Mouse (Mus musculus) brown adipose tissue, adult 24 weeks (tissue): ENCODE measurements around the gene Palld. TPM values are rescaled to one million over a fixed set of nuclear protein-coding genes. Genes with fewer than 3 reads are reported as not detected.

ENCODE experiments used
- H3K27ac ChIP-seq: fragments of 200-500 bp; replicated peaks from 2 replicates; pipeline ENCODE4 v1.5.1; 2012; ENCODE audit warnings: low read depth, mild to moderate bottlenecking, low read length
- H3K4me1 ChIP-seq: fragments of 200-500 bp; 2 replicates; pipeline ENCODE4 v1.6.1; 2012; ENCODE audit warnings: low read length, mixed read lengths; ENCODE audit not compliant: control insufficient read depth, insufficient read depth, insufficient read length
- H3K4me3 ChIP-seq: fragments of 200-500 bp; 2 replicates; pipeline ENCODE4 v1.5.1; 2012; ENCODE audit warnings: low read depth, mild to moderate bottlenecking, low read length, moderate library complexity; ENCODE audit not compliant: insufficient read depth
- polyA plus RNA-seq: library from polyadenylated mRNA; stranded (reverse); fragments of >200 nt; gene quantifications from 2 replicates; pipeline ENCODE4 v1.2.4, GENCODE M21; 2012; ENCODE audit not compliant: missing spikeins, insufficient read depth, insufficient read length

Gene Palld
- polyA plus RNA-seq, 1 experiment = 14.7 TPM

GRCm38 (mm10) chr8:61677227-61677626 lies 225.3 kb downstream of the Palld start:
- Histone ChIP-seq H3K4me1 (peaks cover 6% of the 10 kb centered on the region; the same call in 1 of the 2 replicates), H3K27ac (no peak overlapping the region), H3K4me3 (no peak overlapping the region)

DNA sequence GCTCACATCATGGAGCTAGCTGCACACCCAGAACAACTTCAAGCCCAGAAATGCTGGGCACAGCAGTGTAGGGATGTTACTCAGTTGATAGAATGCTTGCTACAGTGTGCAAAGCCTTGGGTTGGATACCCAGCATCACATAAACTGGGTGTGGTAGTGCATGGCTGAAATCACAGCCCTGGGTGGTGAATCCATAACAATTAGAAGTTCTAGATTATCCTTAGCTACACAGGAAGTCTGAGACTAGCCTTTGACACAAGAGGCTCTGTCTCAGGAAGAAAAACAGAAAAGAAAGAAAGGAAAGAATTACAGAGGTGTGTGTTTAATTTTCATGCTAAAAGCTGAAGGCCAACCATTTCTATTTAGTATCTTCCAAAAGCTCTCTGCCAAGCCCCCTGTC lies 231.3 kb downstream of the Palld start:
- Histone ChIP-seq H3K4me1 (peaks cover 6% of the 10 kb centered on the region; the same call in 1 of the 2 replicates), H3K27ac (no peak overlapping the region), H3K4me3 (no peak overlapping the region)

- no peak overlapping the region for H3K27ac ChIP-seq
- H3K4me1 ChIP-seq = peaks cover 10% of the 10 kb centered on the region; the same call in 1 of the 2 replicates
- no peak overlapping the region for H3K4me3 ChIP-seq
Measured at GRCm38 (mm10) chr8:61670376-61670775, 232.1 kb downstream of the Palld start.

DNA sequence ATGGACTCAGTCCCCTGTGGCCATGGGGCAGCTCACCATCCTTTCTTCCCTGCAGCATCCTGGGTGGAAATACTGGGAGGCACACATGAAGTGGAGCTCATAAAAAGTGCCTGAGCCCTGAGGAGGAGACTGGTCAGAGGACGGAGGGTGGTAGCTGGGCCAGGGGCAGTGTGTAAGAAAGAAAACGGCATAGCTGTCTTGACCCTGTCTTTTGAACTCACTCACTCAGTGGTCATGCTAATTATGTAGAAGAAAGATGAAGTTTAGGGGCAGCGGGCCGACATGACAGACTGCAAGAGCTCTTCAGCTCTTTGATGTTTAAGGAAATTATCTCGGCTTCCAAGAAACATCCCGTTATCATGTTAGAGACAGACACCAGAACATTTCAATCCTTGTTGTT lies 235.6 kb downstream of the Palld start:
- Histone ChIP-seq H3K27ac (no peak overlapping the region), H3K4me1 (peaks cover 19% of the 10 kb centered on the region; the same call in 1 of the 2 replicates), H3K4me3 (no peak overlapping the region)

DNA sequence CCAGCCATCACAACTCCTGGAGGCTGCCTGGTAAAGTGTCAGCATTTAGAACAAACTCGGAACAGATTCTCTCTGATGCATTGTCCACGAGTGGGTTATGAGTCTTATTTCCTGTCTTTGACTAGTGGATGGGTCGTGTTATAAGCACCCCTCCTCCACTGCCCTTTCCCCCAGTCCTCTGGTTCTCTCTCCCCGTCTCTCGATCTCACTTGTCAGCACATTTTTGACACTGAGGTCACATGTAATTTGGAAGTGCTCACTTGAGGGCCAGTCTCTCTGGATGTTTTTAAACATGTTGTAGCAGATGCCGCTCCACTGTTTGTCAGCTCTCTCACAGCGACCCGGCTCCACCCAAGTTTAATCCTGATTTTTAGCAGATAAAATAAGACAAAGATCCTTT lies 237.5 kb downstream of the Palld start:
- H3K27ac ChIP-seq = 0 out of 2 replicates have a peak overlapping the region, but pooled peaks have one; percentile 23
- H3K4me3 ChIP-seq = no peak overlapping the region
- H3K4me1 ChIP-seq = peaks cover 19% of the 10 kb centered on the region; the same call in 1 of the 2 replicates

GRCm38 (mm10) chr8:61664162-61664561 lies 238.3 kb downstream of the Palld start:
- Histone ChIP-seq H3K4me3 (no peak overlapping the region), H3K4me1 (peaks cover 19% of the 10 kb centered on the region; the same call in 1 of the 2 replicates), H3K27ac (no peak overlapping the region)

GRCm38 (mm10) chr8:61662829-61663228 lies 239.7 kb downstream of the Palld start:
- no peak overlapping the region for H3K27ac ChIP-seq
- peaks cover 19% of the 10 kb centered on the region; the same call in 1 of the 2 replicates for H3K4me1 ChIP-seq
- no peak overlapping the region for H3K4me3 ChIP-seq

GRCm38 (mm10) chr8:61661611-61662010 lies 240.9 kb downstream of the Palld start:
- peaks cover 14% of the 10 kb centered on the region; the same call in 1 of the 2 replicates for H3K4me1 ChIP-seq
- no peak overlapping the region for H3K27ac ChIP-seq
- H3K4me3 ChIP-seq = no peak overlapping the region

DNA sequence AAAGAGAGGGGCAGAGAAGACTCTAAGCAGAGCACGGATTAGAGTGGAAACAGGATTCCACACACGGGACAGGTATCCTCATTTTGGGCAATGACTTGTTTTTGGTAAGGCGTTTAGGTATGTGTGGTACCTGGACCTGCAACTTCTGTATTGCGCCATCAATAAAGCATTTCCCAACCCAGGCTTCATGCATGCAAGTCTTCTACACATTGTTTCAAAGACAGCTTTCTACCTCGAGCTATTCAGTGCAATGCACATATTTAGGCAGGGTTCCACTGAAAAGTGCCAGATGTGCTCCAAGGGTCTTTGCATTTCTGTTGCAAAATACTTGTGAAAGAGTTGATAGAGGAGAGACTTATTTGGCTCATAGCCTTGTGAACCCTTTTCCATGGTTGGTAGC lies 241.5 kb downstream of the Palld start:
- Histone ChIP-seq H3K4me1 (peaks cover 11% of the 10 kb centered on the region; the same call in 1 of the 2 replicates), H3K4me3 (no peak overlapping the region), H3K27ac (no peak overlapping the region)

- no peaks in the 10 kb centered on the region for H3K4me1 ChIP-seq
- no peak overlapping the region for H3K4me3 ChIP-seq
- H3K27ac ChIP-seq = no peak overlapping the region
Measured at GRCm38 (mm10) chr8:61651955-61652354, 250.5 kb downstream of the Palld start.

- H3K4me1 ChIP-seq = peaks cover 16% of the 10 kb centered on the region
- no peak overlapping the region for H3K4me3 ChIP-seq
- no peak overlapping the region for H3K27ac ChIP-seq
Measured at GRCm38 (mm10) chr8:61646195-61646835, 256.2 kb downstream of the Palld start.

- Histone ChIP-seq H3K4me1 (peaks cover 16% of the 10 kb centered on the region), H3K27ac (no peak overlapping the region), H3K4me3 (no peak overlapping the region)
Measured at GRCm38 (mm10) chr8:61645642-61646041, 256.8 kb downstream of the Palld start.

GRCm38 (mm10) chr8:61643215-61643614 lies 259.3 kb downstream of the Palld start:
- Histone ChIP-seq H3K4me1 (peaks cover 20% of the 10 kb centered on the region), H3K4me3 (no peak overlapping the region), H3K27ac (no peak overlapping the region)

DNA sequence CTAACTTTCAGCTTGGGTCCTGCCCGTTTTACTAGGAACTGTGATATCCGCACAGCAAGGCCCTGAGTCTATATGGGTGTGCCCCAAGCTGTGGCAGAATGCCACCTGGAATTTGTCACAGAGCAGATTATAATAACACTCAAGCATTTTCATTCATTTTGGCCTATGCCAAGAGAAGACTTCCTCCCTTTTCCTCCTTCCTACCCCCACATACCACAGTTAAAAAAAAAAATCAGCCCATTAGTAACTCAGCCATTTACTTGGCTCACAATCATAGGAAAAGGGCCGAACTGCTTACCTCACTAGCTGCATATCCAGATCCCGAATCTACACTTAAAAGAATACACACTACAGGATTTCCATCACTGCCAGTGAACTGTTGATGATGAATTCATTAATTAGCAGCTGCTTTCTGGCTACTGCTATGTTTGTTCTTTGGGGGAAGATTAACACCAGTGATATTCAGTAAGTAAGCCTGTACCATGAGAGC lies 260.1 kb downstream of the Palld start:
- Histone ChIP-seq H3K4me3 (no peak overlapping the region), H3K27ac (peak overlapping the region; percentile 67), H3K4me1 (peaks cover 23% of the 10 kb centered on the region)

GRCm38 (mm10) chr8:61639596-61639995 lies 262.9 kb downstream of the Palld start:
- Histone ChIP-seq H3K27ac (no peak overlapping the region), H3K4me3 (no peak overlapping the region), H3K4me1 (peaks cover 30% of the 10 kb centered on the region)

DNA sequence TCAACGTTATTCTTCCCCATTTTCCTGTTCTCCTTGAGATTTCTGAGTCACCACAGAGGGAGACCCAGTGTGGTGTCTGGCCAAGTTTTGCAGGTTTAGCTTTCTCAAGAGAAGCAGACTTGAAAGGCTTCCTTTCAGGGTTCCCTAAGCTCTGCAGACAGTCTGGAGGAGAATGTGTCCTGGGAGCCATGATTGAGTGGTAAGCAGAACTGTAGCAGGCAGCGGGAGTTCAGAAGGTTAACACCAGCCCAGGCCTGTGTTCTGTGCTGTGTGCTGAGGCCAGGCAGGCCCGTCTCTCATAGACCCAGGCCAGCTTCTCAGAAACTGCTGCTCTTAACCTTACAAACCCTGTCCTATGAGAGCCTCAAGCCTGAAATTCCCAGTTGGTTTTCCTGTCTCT lies 263.5 kb downstream of the Palld start:
- H3K4me1 ChIP-seq = peaks cover 33% of the 10 kb centered on the region
- no peak overlapping the region for H3K4me3 ChIP-seq
- no peak overlapping the region; the same call in 1 of the 2 replicates for H3K27ac ChIP-seq
